Mouse (Mus musculus) right cerebral cortex, adult 18-20 months (tissue): ENCODE results near the gene Dgat2.

ENCODE experiments used
- DNase-seq: peaks from one replicate; pipeline ENCODE4 v3.0.0; 2022; ENCODE audit warnings: mixed read lengths

Gene Dgat2

GRCm38 (mm10) chr7:99182432-99183172, at the start of gene Dgat2:
Gene Dgat2, minus strand, starts transcription at chr7:99182719.
- peak; percentile 91 for DNase-seq

GRCm38 (mm10) chr7:99230061-99230747, 47.7 kb upstream of the Dgat2 start:
- DNase-seq, result no peak

- DNase-seq, result peak; percentile 21
These were observed 46.9 kb upstream of the Dgat2 start for GRCm38 (mm10) chr7:99229411-99229810.

DNA sequence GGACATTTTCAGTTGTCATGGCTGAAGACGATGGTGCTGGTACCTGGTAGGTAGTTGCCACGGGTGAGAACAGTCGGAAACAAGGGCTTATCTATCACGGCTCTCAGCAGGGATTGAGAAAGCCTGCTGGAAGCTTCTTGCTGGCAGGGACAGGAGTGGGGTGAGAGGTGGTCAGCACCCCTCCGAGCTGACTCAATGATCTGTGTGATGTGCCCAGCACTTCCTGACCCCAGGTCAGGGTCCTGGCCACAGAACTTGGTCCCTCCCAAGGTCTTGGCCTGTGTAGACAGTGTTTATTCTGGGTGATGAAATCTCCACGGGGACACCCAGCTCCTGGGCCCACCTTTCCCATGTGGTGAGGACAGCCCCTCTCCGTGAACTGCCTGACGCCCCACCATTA, 46.3 kb upstream of the Dgat2 start:
- DNase-seq, result no peak

DNA sequence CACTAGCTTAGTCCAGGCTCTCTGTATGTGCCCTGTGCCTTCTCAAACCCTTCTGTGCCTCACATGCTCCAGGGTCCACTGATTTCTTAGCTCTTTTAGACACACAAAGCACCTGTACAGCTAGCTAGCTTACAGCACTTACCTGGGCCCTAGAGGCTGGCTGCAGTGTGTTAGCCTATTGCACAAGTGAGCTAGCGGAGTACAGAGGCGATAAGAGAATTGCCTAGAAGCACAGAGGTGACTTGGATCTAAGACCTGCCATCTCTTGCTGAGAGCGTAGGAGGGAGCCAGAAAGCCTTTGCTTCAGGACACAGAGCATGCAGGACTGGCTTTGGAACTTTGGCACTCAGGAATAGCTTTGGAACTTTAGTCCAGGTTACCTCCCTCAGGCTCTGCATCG, 44.7 kb upstream of the Dgat2 start:
- DNase-seq, result no peak

DNA sequence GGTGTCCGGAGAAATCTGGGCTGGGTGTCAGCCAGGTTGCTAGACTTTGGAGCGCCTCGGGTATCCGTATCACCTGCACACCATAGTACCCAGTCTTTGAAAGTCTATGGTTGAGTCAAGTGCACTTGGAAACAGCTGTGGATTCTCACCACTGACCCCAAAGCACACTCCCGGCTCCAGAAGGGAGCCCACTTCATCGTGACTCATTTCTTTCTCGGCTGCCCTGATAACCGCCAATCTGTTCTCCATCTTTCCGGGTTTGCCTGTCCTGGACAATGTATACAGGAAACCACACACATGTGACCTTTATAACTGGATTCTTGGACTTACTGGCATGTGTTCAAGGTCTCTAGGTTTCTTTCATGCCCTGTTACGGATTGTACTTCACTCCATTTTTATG, 44.1 kb upstream of the Dgat2 start:
- DNase-seq, result no peak

- DNase-seq, result no peak
These were observed 42.9 kb upstream of the Dgat2 start for GRCm38 (mm10) chr7:99225421-99225820.

GRCm38 (mm10) chr7:99224648-99225190, 42.2 kb upstream of the Dgat2 start:
- no peak for DNase-seq

DNA sequence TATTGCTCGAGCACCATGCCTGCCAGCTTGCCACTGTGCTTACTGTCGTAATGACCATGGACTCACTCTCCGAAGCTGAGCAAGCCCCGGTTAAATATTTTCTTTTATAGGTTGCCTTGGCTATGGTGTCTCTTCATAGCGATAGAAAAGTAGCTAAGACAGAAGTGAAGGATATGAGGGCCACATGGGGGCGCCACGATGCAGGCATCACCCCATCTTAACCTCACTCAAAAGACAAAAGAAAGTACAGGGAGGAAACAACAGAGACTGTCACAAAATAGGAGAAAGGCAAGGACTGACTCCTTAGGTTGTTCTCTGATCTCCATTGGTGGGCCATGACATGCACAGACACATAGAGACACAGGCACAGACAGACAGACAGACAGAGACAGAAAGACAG, 41.7 kb upstream of the Dgat2 start:
- no peak for DNase-seq

DNA sequence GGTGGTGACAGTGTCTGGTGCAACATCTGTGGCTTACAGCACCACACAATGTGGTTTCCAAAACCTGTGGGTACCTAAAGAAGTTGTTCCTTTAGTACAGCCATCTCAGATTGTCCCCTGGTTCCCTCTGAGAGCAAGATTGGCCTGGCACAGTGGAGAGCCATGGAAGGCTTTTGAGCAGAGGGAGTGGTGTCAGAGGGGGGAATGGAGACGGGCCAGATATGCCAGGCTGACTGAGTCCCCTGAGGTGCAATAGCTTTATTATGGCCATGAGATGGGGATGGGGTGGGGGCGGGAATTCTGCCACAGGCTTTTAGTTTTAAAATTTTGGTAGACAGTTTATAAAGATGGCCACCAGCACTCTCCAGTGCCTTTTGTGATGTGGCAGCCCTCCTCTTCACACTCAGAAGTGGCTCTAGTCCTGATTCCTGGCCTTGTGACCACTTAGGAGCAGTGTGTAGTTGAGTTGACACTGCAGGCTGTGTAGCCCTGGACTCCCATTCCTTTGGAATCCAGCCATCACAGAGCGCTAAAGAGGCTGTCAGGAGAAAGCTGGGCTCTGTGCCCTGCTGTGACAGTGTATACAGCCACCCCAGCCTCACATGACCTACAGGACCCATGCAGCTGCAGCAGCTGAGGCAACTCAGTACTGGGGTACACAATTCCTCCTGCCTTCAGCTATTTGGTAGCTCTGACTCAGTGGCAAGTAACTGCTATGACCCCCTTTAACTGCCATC, 35.0 kb upstream of the Dgat2 start:
- DNase-seq, result peak; percentile 27

GRCm38 (mm10) chr7:99215347-99215855, 32.9 kb upstream of the Dgat2 start:
- no peak for DNase-seq

GRCm38 (mm10) chr7:99214621-99215185, 32.2 kb upstream of the Dgat2 start:
- DNase-seq, result no peak

- no peak for DNase-seq
These were observed 31.2 kb upstream of the Dgat2 start for GRCm38 (mm10) chr7:99213686-99214085.

DNA sequence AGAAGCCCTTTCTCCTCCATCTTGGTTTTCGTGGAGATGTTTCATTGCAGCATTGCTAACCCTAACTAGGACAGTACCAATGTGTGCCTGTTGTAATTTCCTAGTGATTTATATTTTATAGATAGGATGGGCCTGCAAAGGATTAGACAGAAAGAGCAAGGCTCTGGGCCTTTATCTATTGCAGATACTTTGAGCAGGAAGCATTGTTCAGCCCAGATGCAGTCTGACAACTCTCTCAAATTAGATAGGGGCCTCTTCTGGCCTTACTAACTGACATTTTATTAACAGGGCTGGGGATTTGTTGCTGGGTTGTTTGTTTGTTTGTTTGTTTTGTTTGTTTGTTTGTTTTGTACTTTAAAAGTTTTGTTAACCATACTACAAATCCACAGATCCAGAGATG, 30.5 kb upstream of the Dgat2 start:
- no peak for DNase-seq

- no peak for DNase-seq
These were observed 26.2 kb upstream of the Dgat2 start for GRCm38 (mm10) chr7:99208704-99209103.

- no peak for DNase-seq
These were observed 23.8 kb upstream of the Dgat2 start for GRCm38 (mm10) chr7:99206364-99206763.

- DNase-seq, result no peak
These were observed 19.6 kb upstream of the Dgat2 start for GRCm38 (mm10) chr7:99202163-99202562.

DNA sequence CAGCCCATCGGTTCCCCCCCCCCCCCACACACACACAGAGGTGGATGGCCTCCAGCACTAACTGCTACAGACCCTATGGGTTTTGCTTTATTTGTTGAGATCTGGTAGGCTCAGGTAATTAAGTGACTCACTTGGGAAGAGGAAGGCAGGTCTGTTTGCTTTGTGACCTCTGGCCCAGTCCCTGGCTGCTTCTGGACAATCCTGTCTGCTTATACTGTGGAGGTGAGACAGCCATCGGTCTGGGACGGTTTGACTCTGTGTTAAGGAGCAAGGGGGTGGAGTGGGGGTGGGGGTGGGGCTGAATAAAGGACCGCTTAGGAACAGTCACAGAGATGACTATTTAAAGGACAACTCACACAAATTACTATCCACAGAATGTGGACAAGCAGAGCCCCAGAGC, 17.8 kb upstream of the Dgat2 start:
- no peak for DNase-seq

GRCm38 (mm10) chr7:99199451-99200175, 17.1 kb upstream of the Dgat2 start:
- DNase-seq, result no peak

GRCm38 (mm10) chr7:99198811-99199210, 16.3 kb upstream of the Dgat2 start:
- DNase-seq, result no peak

GRCm38 (mm10) chr7:99194511-99194910, 12.0 kb upstream of the Dgat2 start:
- no peak for DNase-seq

GRCm38 (mm10) chr7:99193926-99194325, 11.4 kb upstream of the Dgat2 start:
- DNase-seq, result no peak
